Mouse (Mus musculus) MEL (cell line): ENCODE data around the gene Dmac2.

ENCODE experiments used
- CTCF ChIP-seq, 3 experiments: IDR thresholded peaks in 2 of 3; conservative IDR thresholded peaks in 1 of 3; 2 replicates each; pipeline ENCODE4 v1.5.1; 2011 to 2012; ENCODE audit warnings: low read length in 3 of 3, low read depth in 2 of 3, mild to moderate bottlenecking in 2 of 3, improper control_type of control experiment in 1 of 3, inconsistent platforms in 1 of 3, mixed read lengths in 1 of 3, moderate library complexity in 1 of 3; ENCODE audit not compliant: control insufficient read depth in 1 of 3, insufficient read depth in 1 of 3, poor library complexity in 1 of 3, severe bottlenecking in 1 of 3
- EP300 ChIP-seq, 2 experiments: IDR thresholded peaks; 2 replicates each; pipeline ENCODE4 v1.6.1; 2011; ENCODE audit warnings: improper control_type of control experiment in 2 of 2, low read length in 2 of 2, low read depth in 1 of 2, mild to moderate bottlenecking in 1 of 2
- ETS1 ChIP-seq: IDR thresholded peaks from 2 replicates; pipeline ENCODE4 v1.6.1; 2012; ENCODE audit warnings: low read depth, mild to moderate bottlenecking, inconsistent platforms, low read length, improper control_type of control experiment, moderate library complexity
- JUND ChIP-seq: IDR thresholded peaks from 2 replicates; pipeline ENCODE4 v1.6.1; 2011; ENCODE audit warnings: low read depth, mild to moderate bottlenecking, improper control_type of control experiment, low read length
- MXI1 ChIP-seq: IDR thresholded peaks from 2 replicates; pipeline ENCODE4 v1.6.1; 2011; ENCODE audit warnings: mild to moderate bottlenecking, low read depth, low read length, improper control_type of control experiment
- MYC ChIP-seq: IDR thresholded peaks from 2 replicates; pipeline ENCODE4 v1.6.1; 2011; ENCODE audit warnings: low read depth, mild to moderate bottlenecking, low read length, improper control_type of control experiment, moderate library complexity
- NRF1 ChIP-seq: IDR thresholded peaks from 2 replicates; pipeline ENCODE4 v1.6.1; 2014; ENCODE audit warnings: low read depth, mild to moderate bottlenecking, inconsistent platforms, low read length, improper control_type of control experiment, moderate library complexity; ENCODE audit not compliant: poor library complexity, insufficient read depth, severe bottlenecking
- POLR2A ChIP-seq, 2 experiments: IDR thresholded peaks; 2 replicates each; pipeline ENCODE4 v1.6.1; 2011 to 2012; ENCODE audit warnings: low read length in 2 of 2, mild to moderate bottlenecking in 2 of 2, control low read depth in 1 of 2, improper control_type of control experiment in 1 of 2, low read depth in 1 of 2, moderate library complexity in 1 of 2; ENCODE audit not compliant: control insufficient read depth in 1 of 2, insufficient read depth in 1 of 2, poor library complexity in 1 of 2
- SIN3A ChIP-seq: IDR thresholded peaks from 2 replicates; pipeline ENCODE4 v1.6.1; 2012; ENCODE audit warnings: low read length, improper control_type of control experiment, inconsistent platforms
- TCF12 ChIP-seq: IDR thresholded peaks from 2 replicates; pipeline ENCODE4 v1.6.1; 2014; ENCODE audit warnings: low read depth, mild to moderate bottlenecking, inconsistent platforms, low read length, improper control_type of control experiment, moderate library complexity
- ZNF384 ChIP-seq: IDR thresholded peaks from 2 replicates; pipeline ENCODE4 v1.6.1; 2012; ENCODE audit warnings: low read depth, mild to moderate bottlenecking, inconsistent platforms, low read length, improper control_type of control experiment

DNA sequence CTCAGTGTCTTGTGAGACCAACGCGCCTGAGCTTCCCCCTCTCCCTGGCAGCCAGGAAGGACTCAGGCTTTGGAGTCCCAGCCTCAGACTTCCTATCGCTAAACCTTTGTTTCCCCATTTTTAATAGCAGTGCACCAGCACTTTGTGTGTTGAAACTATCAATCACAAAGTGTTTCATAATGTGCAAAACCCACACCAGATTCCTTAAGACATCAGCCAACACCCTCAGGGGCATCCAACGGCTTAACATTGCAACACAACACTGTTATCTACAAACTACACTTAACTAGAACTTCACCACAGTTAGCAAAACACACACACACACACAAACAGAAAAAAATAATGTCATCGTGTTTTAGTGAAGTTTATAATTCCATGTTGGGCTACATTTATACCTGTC, 30.6 kb downstream of the Dmac2 start:
- TF ChIP-seq CTCF (IDR thresholded peaks at IDR 0.05 in 2 of 3, conservative IDR thresholded peaks at IDR 0.05 in 1 of 3; ENCODE audit: control insufficient read depth in 1 of 3, insufficient read depth in 1 of 3, low read depth in 2 of 3, low read length in 3 of 3, poor library complexity in 1 of 3, severe bottlenecking in 1 of 3) (no peak), MYC (no peak), EP300 (IDR thresholded peaks at IDR 0.05; ENCODE audit: low read depth in 1 of 2, low read length in 2 of 2) (peak in 1 of 2 experiments; percentile 35; a peak in 1 of 4 replicates), POLR2A (IDR thresholded peaks at IDR 0.05; ENCODE audit: control insufficient read depth in 1 of 2, insufficient read depth in 1 of 2, low read depth in 1 of 2, low read length in 2 of 2, poor library complexity in 1 of 2) (no peak), ZNF384 (no peak), MXI1 (no peak), TCF12 (no peak), ETS1 (no peak), NRF1 (no peak), SIN3A (no peak), JUND (no peak)
